Mouse (Mus musculus): ENCODE data around the gene Gtf3c1.
A peak's percentile ranks its signal among the peaks of the same experiment; 100 is the strongest.

Gene Gtf3c1

GRCm38 (mm10) chr7:125707186-125707585 lies 394 bp downstream of the Gtf3c1 start:
- peak; percentile 29 for DNase-seq (ENCODE audit: low spot score)

GRCm38 (mm10) chr7:125702791-125703190 lies 4.8 kb downstream of the Gtf3c1 start:
- DNase-seq (ENCODE audit: low spot score) = no peak

- no peak for DNase-seq (ENCODE audit: low spot score)
Observed at GRCm38 (mm10) chr7:125694056-125694455, 13.5 kb downstream of the Gtf3c1 start.

GRCm38 (mm10) chr7:125690516-125690915 lies 17.1 kb downstream of the Gtf3c1 start:
- no peak for DNase-seq (ENCODE audit: low spot score)

- no peak for DNase-seq (ENCODE audit: low spot score)
Observed at GRCm38 (mm10) chr7:125679936-125680335, 27.6 kb downstream of the Gtf3c1 start.

GRCm38 (mm10) chr7:125678756-125679155 lies 28.8 kb downstream of the Gtf3c1 start:
- no peak for DNase-seq (ENCODE audit: low spot score)

GRCm38 (mm10) chr7:125674916-125675315 lies 32.7 kb downstream of the Gtf3c1 start:
- DNase-seq (ENCODE audit: low spot score) = no peak

GRCm38 (mm10) chr7:125671396-125671795 lies 36.2 kb downstream of the Gtf3c1 start:
- no peak for DNase-seq (ENCODE audit: low spot score)

GRCm38 (mm10) chr7:125670865-125671264 lies 36.7 kb downstream of the Gtf3c1 start:
- DNase-seq (ENCODE audit: low spot score) = no peak

GRCm38 (mm10) chr7:125663654-125664053 lies 43.9 kb downstream of the Gtf3c1 start:
- DNase-seq (ENCODE audit: low spot score) = no peak

GRCm38 (mm10) chr7:125657511-125657910 lies 50.1 kb downstream of the Gtf3c1 start:
- no peak for DNase-seq (ENCODE audit: low spot score)

- no peak for DNase-seq (ENCODE audit: low spot score)
Observed at GRCm38 (mm10) chr7:125649013-125649412, 58.6 kb downstream of the Gtf3c1 start.

GRCm38 (mm10) chr7:125645413-125645812 lies 62.2 kb downstream of the Gtf3c1 start:
- DNase-seq (ENCODE audit: low spot score) = no peak

GRCm38 (mm10) chr7:125643880-125644279 lies 63.7 kb downstream of the Gtf3c1 start:
- no peak for DNase-seq (ENCODE audit: low spot score)

- no peak for DNase-seq (ENCODE audit: low spot score)
Observed at GRCm38 (mm10) chr7:125638870-125639386, 68.7 kb downstream of the Gtf3c1 start.

GRCm38 (mm10) chr7:125638376-125638775 lies 69.2 kb downstream of the Gtf3c1 start:
- DNase-seq (ENCODE audit: low spot score) = no peak

GRCm38 (mm10) chr7:125637220-125638140 lies 70.1 kb downstream of the Gtf3c1 start:
- DNase-seq (ENCODE audit: low spot score) = no peak

- DNase-seq (ENCODE audit: low spot score) = no peak
Observed at GRCm38 (mm10) chr7:125630989-125631388, 76.6 kb downstream of the Gtf3c1 start.

GRCm38 (mm10) chr7:125630317-125630716 lies 77.3 kb downstream of the Gtf3c1 start:
- no peak for DNase-seq (ENCODE audit: low spot score)

GRCm38 (mm10) chr7:125625829-125626228 lies 81.8 kb downstream of the Gtf3c1 start:
- no peak for DNase-seq (ENCODE audit: low spot score)

GRCm38 (mm10) chr7:125625219-125625618 lies 82.4 kb downstream of the Gtf3c1 start:
- no peak for DNase-seq (ENCODE audit: low spot score)

- no peak for DNase-seq (ENCODE audit: low spot score)
Observed at GRCm38 (mm10) chr7:125622741-125623685, 84.6 kb downstream of the Gtf3c1 start.

All from urinary bladder, postnatal 10 days (tissue).